Mouse (Mus musculus): Measurements from ENCODE around the gene Ccdc121. TPM values are rescaled to one million over a fixed set of nuclear protein-coding genes. Genes with fewer than 3 reads are reported as not detected.
"Not testable (repeated sequence)": the region's sequence is repeated elsewhere in the genome, so short reads cannot be mapped to it uniquely, and the experiment has no call there.

Gene Ccdc121
- polyA plus RNA-seq, 1 experiment from 2014 or later = not detected

GRCm38 (mm10) chr1:181519137-181519536 is 7.9 kb upstream of the Ccdc121 start:
- DNase-seq (ENCODE audit: low spot score) = no peak
- 80% methylated on average over 4 of the region's 4 CpGs for WGBS
- H3K36me3 ChIP-seq (ENCODE audit: control insufficient read depth, insufficient read depth, low read length) = no peaks in the 10 kb centered on the region
- no peaks in the 10 kb centered on the region for H3K9me3 ChIP-seq (ENCODE audit: control insufficient read depth, low read length)
- H3K4me3 ChIP-seq (ENCODE audit: low read depth, low read length) = no peak overlapping the region
- no peaks in the 10 kb centered on the region for H3K27me3 ChIP-seq (ENCODE audit: control insufficient read depth, insufficient read depth, low read length)
- H3K27ac ChIP-seq (ENCODE audit: low read depth, low read length) = no peak overlapping the region
- H3K4me1 ChIP-seq (ENCODE audit: control insufficient read depth, insufficient read depth, low read length) = no peaks in the 10 kb centered on the region
- H3K9ac ChIP-seq (ENCODE audit: low read length) = no peak overlapping the region
- no peak overlapping the region for H3K4me2 ChIP-seq (ENCODE audit: low read depth)
- no peak for ATAC-seq (ENCODE audit: insufficient read depth, low FRiP score, low TSS enrichment)

DNA sequence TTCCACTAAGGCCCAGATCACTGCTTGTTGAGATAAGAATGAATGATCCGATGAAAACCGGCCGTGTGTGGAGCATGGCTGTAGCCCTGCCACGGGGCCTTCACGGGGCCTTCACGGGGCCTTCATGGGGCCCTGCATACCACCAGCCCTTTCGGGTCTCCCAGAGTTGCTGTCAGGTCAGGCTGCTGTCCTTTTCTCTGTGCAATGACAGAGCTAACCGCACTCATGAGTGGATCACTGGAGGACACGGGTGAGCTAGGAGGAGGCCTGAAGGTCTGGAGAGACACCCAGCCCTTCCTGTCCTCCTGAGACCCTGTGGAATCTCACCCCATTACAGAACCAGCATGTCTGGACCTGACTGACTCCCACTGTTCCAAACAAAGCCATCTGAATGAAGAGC is 6.8 kb upstream of the Ccdc121 start:
- no peak overlapping the region for H3K27ac ChIP-seq (ENCODE audit: low read depth, low read length)
- DNase-seq (ENCODE audit: low spot score) (no peak), ATAC-seq (ENCODE audit: insufficient read depth, low FRiP score, low TSS enrichment) (no peak)
- H3K36me3 ChIP-seq (ENCODE audit: control insufficient read depth, insufficient read depth, low read length) = no peaks in the 10 kb centered on the region
- H3K27me3 ChIP-seq (ENCODE audit: control insufficient read depth, insufficient read depth, low read length) = no peaks in the 10 kb centered on the region
- H3K4me2 ChIP-seq (ENCODE audit: low read depth) = no peak overlapping the region
- H3K9ac ChIP-seq (ENCODE audit: low read length) = no peak overlapping the region
- no peaks in the 10 kb centered on the region for H3K4me1 ChIP-seq (ENCODE audit: control insufficient read depth, insufficient read depth, low read length)
- WGBS = 93% methylated on average over 9 of the region's 9 CpGs
- H3K9me3 ChIP-seq (ENCODE audit: control insufficient read depth, low read length) = no peaks in the 10 kb centered on the region
- no peak overlapping the region for H3K4me3 ChIP-seq (ENCODE audit: low read depth, low read length)

GRCm38 (mm10) chr1:181512430-181513129 is 1.3 kb upstream of the Ccdc121 start:
- WGBS = 86% methylated on average over 15 of the region's 15 CpGs
- no peak overlapping the region for H3K4me3 ChIP-seq (ENCODE audit: low read depth, low read length)
- H3K27me3 ChIP-seq (ENCODE audit: control insufficient read depth, insufficient read depth, low read length) = no peaks in the 10 kb centered on the region
- H3K9ac ChIP-seq (ENCODE audit: low read length) = no peak overlapping the region
- H3K27ac ChIP-seq (ENCODE audit: low read depth, low read length) = no peak overlapping the region
- no peak for DNase-seq (ENCODE audit: low spot score)
- H3K36me3 ChIP-seq (ENCODE audit: control insufficient read depth, insufficient read depth, low read length) = no peaks in the 10 kb centered on the region
- no peaks in the 10 kb centered on the region for H3K4me1 ChIP-seq (ENCODE audit: control insufficient read depth, insufficient read depth, low read length)
- no peaks in the 10 kb centered on the region for H3K9me3 ChIP-seq (ENCODE audit: control insufficient read depth, low read length)
- no peak for ATAC-seq (ENCODE audit: insufficient read depth, low FRiP score, low TSS enrichment)
- H3K4me2 ChIP-seq (ENCODE audit: low read depth) = no peak overlapping the region

- not testable (repeated sequence) for H3K4me3 ChIP-seq (ENCODE audit: low read depth, low read length); H3K27me3 ChIP-seq (ENCODE audit: control insufficient read depth, insufficient read depth, low read length); H3K4me2 ChIP-seq (ENCODE audit: low read depth); H3K36me3 ChIP-seq (ENCODE audit: control insufficient read depth, insufficient read depth, low read length); DNase-seq (ENCODE audit: low spot score); H3K4me1 ChIP-seq (ENCODE audit: control insufficient read depth, insufficient read depth, low read length); H3K9me3 ChIP-seq (ENCODE audit: control insufficient read depth, low read length); H3K9ac ChIP-seq (ENCODE audit: low read length); H3K27ac ChIP-seq (ENCODE audit: low read depth, low read length); ATAC-seq (ENCODE audit: insufficient read depth, low FRiP score, low TSS enrichment)
- WGBS = 83% methylated on average over 11 of the region's 11 CpGs
Measured at GRCm38 (mm10) chr1:181510855-181511254, 396 bp downstream of the Ccdc121 start.

DNA sequence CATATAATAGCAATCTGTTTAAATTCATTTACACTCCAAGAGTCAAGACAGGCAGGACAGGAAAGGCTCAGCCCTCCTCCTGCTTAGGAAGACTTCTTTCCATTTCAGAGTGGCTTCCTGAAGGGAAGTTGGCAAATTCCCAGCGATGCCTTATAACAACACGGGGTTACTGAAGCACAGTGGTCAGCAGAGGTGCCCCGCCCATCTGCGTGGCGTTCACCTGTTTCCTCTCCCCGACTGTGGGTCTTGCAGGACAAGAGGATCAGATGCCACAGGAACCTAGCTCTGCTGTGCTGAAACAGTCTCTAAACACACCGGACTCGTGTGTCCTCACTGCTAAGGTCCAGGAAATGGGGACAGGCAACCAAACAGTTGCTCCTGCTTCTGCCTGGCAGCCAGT is 5.9 kb downstream of the Ccdc121 start:
- no peak overlapping the region for H3K9ac ChIP-seq (ENCODE audit: low read length)
- DNase-seq (ENCODE audit: low spot score) (no peak), ATAC-seq (ENCODE audit: insufficient read depth, low FRiP score, low TSS enrichment) (no peak)
- no peaks in the 10 kb centered on the region for H3K36me3 ChIP-seq (ENCODE audit: control insufficient read depth, insufficient read depth, low read length)
- no peaks in the 10 kb centered on the region for H3K4me1 ChIP-seq (ENCODE audit: control insufficient read depth, insufficient read depth, low read length)
- H3K4me3 ChIP-seq (ENCODE audit: low read depth, low read length) = no peak overlapping the region
- no peaks in the 10 kb centered on the region for H3K27me3 ChIP-seq (ENCODE audit: control insufficient read depth, insufficient read depth, low read length)
- 73% methylated on average over 8 of the region's 8 CpGs for WGBS
- H3K4me2 ChIP-seq (ENCODE audit: low read depth) = no peak overlapping the region
- no peak overlapping the region for H3K27ac ChIP-seq (ENCODE audit: low read depth, low read length)
- no peaks in the 10 kb centered on the region for H3K9me3 ChIP-seq (ENCODE audit: control insufficient read depth, low read length)

GRCm38 (mm10) chr1:181503471-181503870 is 7.8 kb downstream of the Ccdc121 start:
- Histone ChIP-seq H3K4me1 (ENCODE audit: control insufficient read depth, insufficient read depth, low read length) (no peaks in the 10 kb centered on the region), H3K4me2 (ENCODE audit: low read depth) (no peak overlapping the region), H3K9ac (ENCODE audit: low read length) (no peak overlapping the region), H3K27me3 (ENCODE audit: control insufficient read depth, insufficient read depth, low read length) (no peaks in the 10 kb centered on the region), H3K27ac (ENCODE audit: low read depth, low read length) (no peak overlapping the region), H3K36me3 (ENCODE audit: control insufficient read depth, insufficient read depth, low read length) (no peaks in the 10 kb centered on the region), H3K4me3 (ENCODE audit: low read depth, low read length) (no peak overlapping the region), H3K9me3 (ENCODE audit: control insufficient read depth, low read length) (no peaks in the 10 kb centered on the region)
- DNase-seq (ENCODE audit: low spot score) (no peak), ATAC-seq (ENCODE audit: insufficient read depth, low FRiP score, low TSS enrichment) (no peak)
- WGBS = 88% methylated on average over 2 of the region's 2 CpGs

- Histone ChIP-seq H3K4me2 (ENCODE audit: low read depth) (no peak overlapping the region), H3K4me1 (ENCODE audit: control insufficient read depth, insufficient read depth, low read length) (no peaks in the 10 kb centered on the region), H3K9me3 (ENCODE audit: control insufficient read depth, low read length) (no peaks in the 10 kb centered on the region), H3K9ac (ENCODE audit: low read length) (no peak overlapping the region), H3K27me3 (ENCODE audit: control insufficient read depth, insufficient read depth, low read length) (no peaks in the 10 kb centered on the region), H3K27ac (ENCODE audit: low read depth, low read length) (no peak overlapping the region), H3K36me3 (ENCODE audit: control insufficient read depth, insufficient read depth, low read length) (no peaks in the 10 kb centered on the region), H3K4me3 (ENCODE audit: low read depth, low read length) (no peak overlapping the region)
- ATAC-seq (ENCODE audit: insufficient read depth, low FRiP score, low TSS enrichment) (no peak), DNase-seq (ENCODE audit: low spot score) (no peak)
- WGBS = 74% methylated on average over 5 of the region's 5 CpGs
Measured at GRCm38 (mm10) chr1:181484696-181485095, 26.6 kb downstream of the Ccdc121 start.

DNA sequence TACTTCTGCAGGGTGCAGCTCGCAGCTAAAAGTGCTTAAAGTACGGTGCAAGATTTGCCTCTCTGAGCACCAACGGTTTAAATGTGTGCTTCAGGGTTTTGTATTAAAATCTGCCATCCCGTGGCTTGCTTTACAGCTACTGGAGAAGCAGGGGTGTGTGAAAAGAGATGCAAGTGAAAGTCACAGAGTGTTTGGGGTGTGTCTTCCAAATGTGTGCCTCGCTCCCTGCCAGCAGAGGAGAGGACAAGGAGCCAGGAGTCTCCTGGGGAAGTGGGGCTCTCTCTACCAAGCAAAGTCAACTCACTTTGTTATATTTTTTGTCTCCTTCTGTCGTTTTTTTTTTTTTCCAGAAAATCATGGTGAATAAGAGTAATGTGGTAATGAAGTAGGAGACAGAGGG is 34.7 kb downstream of the Ccdc121 start:
- H3K27ac ChIP-seq (ENCODE audit: low read depth, low read length) = no peak overlapping the region
- WGBS = 79% methylated on average over 6 of the region's 6 CpGs
- no peaks in the 10 kb centered on the region for H3K36me3 ChIP-seq (ENCODE audit: control insufficient read depth, insufficient read depth, low read length)
- no peaks in the 10 kb centered on the region for H3K4me1 ChIP-seq (ENCODE audit: control insufficient read depth, insufficient read depth, low read length)
- H3K9ac ChIP-seq (ENCODE audit: low read length) = no peak overlapping the region
- DNase-seq (ENCODE audit: low spot score) (no peak), ATAC-seq (ENCODE audit: insufficient read depth, low FRiP score, low TSS enrichment) (no peak)
- no peaks in the 10 kb centered on the region for H3K9me3 ChIP-seq (ENCODE audit: control insufficient read depth, low read length)
- H3K4me3 ChIP-seq (ENCODE audit: low read depth, low read length) = no peak overlapping the region
- H3K4me2 ChIP-seq (ENCODE audit: low read depth) = no peak overlapping the region
- H3K27me3 ChIP-seq (ENCODE audit: control insufficient read depth, insufficient read depth, low read length) = no peaks in the 10 kb centered on the region

- Histone ChIP-seq H3K27ac (ENCODE audit: low read depth, low read length) (no peak overlapping the region), H3K9ac (ENCODE audit: low read length) (no peak overlapping the region), H3K4me1 (ENCODE audit: control insufficient read depth, insufficient read depth, low read length) (no peaks in the 10 kb centered on the region), H3K4me3 (ENCODE audit: low read depth, low read length) (no peak overlapping the region), H3K36me3 (ENCODE audit: control insufficient read depth, insufficient read depth, low read length) (no peaks in the 10 kb centered on the region), H3K9me3 (ENCODE audit: control insufficient read depth, low read length) (no peaks in the 10 kb centered on the region), H3K4me2 (ENCODE audit: low read depth) (no peak overlapping the region), H3K27me3 (ENCODE audit: control insufficient read depth, insufficient read depth, low read length) (no peaks in the 10 kb centered on the region)
- DNase-seq (ENCODE audit: low spot score) (no peak), ATAC-seq (ENCODE audit: insufficient read depth, low FRiP score, low TSS enrichment) (no peak)
- 82% methylated on average over 8 of the region's 8 CpGs for WGBS
Measured at GRCm38 (mm10) chr1:181476141-181476540, 35.1 kb downstream of the Ccdc121 start.

Measured in neural tube, embryonic 11.5 days (tissue).